Mouse (Mus musculus) gastrocnemius, postnatal 36 days (tissue): ENCODE data around the gene Mfsd7a. TPM values are rescaled to one million over a fixed set of nuclear protein-coding genes. Genes with fewer than 3 reads are reported as not detected.

ENCODE experiments used
- DNase-seq, 2 experiments: peaks; one replicate each; pipeline ENCODE4 v3.0.0; 2022
- intact Hi-C: fragments of 180-260 bp; cut with DNase I; formaldehyde crosslinking; loops from one replicate; pipeline ENCODE4 v1.15.1; 2025
- total RNA-seq, 2 experiments: library from RNA; stranded (reverse); gene quantifications; 2 replicates each; pipeline ENCODE4 v1.2.3; 2021

Mfsd7a gene
- total RNA-seq, 2 experiments from 2014 or later, result 0.66 to 1.1 TPM

DNA sequence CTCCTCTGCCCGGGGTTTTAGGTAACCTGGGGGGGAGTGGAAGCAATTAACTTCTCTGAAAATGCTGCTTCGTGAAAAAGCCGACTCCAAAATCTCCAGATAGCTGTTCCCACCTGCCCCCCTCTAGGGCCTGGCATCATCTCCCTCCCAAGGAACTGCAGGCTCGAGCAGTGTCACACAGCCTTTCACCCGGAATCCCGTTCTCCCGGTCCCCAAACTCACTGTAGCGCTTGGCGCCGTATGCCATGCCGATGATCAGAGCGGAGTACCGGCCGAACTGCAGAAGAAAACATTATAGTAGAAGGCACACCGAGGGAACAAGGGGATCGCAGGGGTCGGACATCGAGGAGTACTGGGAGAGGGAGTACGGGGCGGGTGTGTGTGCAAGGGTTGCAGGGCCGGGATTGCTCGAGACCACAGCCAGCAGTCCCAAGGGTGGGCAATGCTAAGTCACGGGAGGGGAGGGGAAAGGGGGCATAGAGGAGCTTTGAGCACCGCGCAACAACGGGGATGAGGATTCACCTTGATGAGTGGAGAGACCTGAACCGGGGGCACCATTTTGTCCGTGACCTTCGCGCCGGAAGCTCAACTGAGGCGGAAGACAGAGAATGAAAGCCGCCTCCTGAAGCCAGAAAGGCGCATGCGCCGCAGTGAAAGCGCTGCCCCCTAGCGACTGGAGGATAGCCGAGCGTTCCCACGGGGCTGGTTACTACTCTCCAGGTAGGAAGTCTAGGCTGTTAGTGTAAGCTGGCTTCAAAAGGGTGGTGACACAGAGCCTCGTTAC is 14.7 kb downstream of the Mfsd7a start, which contains the start of gene Atp5k:
Atp5k (minus strand) TSS at position 645 of the 784 bp plus-strand sequence.
- intact Hi-C loops, result loop anchor here (5.0 kb wide), 1 partner anchor 167 kb away; the partner anchor contains the start of gene Dr1

DNA sequence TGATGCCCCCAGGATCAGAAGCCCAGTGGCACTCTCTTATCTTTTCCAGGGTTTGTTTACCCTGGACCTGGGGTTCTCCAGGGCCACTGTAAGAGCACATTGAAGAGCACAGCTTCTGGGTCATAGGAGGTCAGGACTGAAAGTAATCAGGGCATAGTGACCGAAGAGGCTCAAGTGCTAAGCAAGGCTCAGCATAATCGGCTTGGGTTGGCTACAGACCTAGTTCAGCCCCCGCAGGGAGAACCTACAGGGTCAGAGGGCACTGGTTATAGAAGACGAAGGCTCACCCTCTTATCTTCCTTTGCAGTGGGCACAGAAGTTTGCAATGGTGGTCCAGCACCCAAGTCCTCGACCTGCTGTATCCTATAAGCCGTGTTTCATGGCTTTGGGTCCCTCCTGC is 17.5 kb downstream of the Mfsd7a start:
- intact Hi-C loops, result loop anchor here (5.0 kb wide), 1 partner anchor 164 kb away; the partner anchor contains the start of gene Dr1
- no peak for DNase-seq

More for the DNA sequence above, 14.7 kb downstream of the Mfsd7a start, which contains the start of gene Atp5k:
- peak; percentile 87 to 92 for DNase-seq

DNA sequence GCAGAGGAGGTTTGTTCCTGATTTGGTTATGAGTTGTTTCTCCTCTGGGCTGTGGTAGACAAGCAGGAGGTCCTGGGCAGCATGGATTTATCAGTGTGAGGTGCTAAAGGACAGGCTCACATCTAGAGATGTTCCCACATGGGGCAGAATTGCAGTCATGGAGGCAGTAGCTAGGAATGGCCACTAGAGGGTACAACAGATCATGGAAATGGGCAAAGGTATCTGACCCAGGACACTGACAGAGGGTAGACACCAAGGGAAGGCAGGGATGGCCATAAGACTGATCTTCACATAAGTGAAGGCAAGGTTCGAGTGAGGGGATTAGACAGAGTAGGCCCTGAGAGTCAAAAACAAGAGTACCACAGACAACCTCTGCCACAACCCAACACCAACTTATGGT is 21.5 kb downstream of the Mfsd7a start:
- peak in 1 of 2 experiments; percentile 22 for DNase-seq
- intact Hi-C loops, result loop anchor here (5.0 to 10.0 kb wide), 4 partner anchors 128 to 298 kb away; partner anchors contain the start of gene Cplx1

DNA sequence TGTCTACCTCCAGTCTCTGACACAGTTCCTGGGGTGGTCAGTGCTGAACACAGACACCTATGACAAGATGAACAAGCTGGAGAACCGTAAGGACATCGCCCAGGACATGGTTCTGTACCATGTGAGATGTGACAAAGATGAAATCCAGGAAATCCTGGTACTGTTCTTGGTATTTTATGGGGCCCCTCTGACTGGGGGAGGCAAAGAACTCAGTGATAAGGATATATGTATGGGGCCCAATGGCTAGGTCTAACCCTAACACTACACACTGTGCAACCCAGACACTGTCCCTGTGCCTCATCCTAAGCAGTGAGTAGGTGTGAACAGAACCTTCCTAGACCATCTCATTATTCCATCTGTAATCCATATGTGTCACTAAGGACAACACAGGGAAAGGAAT is 25.3 kb downstream of the Mfsd7a start:
- no peak for DNase-seq
- intact Hi-C loops, result loop anchor here (10.0 kb wide), 2 partner anchors 131 to 301 kb away; partner anchors contain the start of gene Cplx1

DNA sequence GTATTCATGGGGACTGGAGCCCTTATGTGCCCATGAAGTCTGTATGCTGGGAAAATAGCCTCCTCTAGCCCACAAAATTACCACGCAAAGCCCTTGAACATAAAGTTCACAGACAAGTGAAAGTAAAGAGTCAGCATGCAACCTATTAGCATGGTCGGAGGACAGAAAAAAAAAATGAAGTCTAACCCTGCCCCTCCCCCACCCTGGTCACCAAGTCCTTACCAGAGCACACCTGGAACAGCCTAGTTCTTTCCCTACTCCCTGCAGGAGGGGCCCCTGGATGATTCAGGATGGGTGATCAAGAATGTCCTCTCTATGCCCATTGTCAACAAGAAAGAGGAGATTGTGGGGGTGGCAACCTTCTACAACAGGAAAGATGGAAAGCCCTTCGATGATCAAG is 25.9 kb downstream of the Mfsd7a start:
- intact Hi-C loops, result loop anchor here (10.0 kb wide), 2 partner anchors 132 to 302 kb away; partner anchors contain the start of gene Cplx1
- no peak for DNase-seq

DNA sequence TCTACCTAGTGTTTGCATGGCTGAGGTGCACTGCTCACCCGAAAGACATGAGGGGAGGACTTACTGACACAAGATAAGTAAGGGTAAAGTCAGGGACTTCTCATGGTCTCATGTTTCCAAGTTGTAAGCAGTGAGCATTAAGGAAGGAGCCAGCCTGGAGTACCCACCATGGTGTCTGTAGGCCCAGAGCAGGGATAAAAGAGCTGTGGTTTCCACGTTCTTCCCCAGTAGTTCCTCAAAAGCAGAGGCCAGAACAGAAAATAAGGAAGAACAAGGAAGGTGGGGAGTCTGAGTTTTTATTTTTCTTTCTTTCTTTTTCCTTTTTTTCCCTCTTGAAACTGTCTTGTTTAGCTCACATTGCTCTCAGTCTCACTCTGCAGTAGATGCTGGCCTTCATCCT is 34.0 kb downstream of the Mfsd7a start:
- intact Hi-C loops, result no loop called here
- no peak for DNase-seq

DNA sequence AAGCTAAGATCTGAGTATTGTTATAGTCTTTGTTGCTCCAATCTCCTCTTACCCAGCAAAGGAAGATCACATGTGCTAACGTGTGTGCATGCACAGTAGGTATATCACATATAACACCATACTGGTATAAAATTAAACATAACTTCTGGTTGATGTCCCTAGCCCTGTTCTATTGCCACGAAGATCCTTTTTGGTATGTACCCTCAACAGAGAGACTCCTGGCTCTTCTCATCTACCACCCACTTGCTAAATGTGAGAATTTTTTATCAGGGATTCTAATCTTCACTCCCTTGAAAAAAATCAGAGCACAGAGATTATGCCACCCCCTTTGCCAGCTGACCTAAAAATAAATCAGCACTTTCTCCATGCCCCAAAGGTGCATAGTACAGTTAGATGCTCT is 41.7 kb downstream of the Mfsd7a start:
- DNase-seq, result no peak
- intact Hi-C loops, result no loop called here

DNA sequence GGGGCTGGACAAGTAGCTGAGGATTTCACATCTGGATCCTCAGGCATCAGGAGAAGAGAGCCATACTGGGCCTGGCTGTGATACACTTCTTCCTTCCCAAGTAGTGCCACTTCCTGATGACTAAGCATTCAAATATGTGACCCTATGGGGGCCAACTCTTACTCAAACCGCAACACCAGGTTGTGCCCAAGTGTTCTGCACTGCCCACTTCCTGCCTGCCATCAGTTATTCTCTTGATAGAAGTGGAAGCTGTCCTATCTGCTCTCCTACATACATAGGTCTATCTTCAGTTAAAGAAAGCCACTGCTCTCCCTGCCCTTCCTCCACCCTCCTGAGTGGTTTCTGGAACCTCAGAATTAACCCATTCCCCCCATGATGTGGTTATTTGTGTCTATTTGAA is 43.2 kb downstream of the Mfsd7a start:
- intact Hi-C loops, result no loop called here
- no peak for DNase-seq

DNA sequence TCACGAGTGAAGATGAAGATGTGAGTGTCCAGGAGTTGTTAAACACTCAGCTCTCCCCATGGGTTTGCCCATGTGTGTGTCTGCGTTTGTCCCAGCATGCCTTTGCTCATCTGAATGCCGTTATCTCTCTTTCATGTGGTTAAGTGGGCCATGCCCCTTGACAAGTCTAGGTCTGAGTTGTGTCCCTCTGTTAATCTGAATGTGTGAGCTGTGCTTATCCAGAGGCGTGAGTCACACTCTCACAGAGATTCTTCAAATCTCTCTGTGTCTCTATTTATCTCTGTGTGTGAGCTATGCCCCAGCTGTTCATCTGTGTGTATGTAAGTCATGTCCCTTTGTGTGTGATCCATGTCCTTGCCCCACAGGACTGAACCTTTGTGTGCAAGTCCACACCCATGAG is 45.2 kb downstream of the Mfsd7a start:
- intact Hi-C loops, result no loop called here
- DNase-seq, result no peak

Other genes starting within 250 kb of the Mfsd7a start
- 10 to 100 TPM; 13.6 to 13.9 TPM for gene Dr1, start 180.0 kb downstream of the Mfsd7a start, total RNA-seq
- gene Pigg, start 136.3 kb downstream of the Mfsd7a start, total RNA-seq, result 1 to 10 TPM; 3.1 to 3.6 TPM
- gene Gm42517, start 81.0 kb downstream of the Mfsd7a start, total RNA-seq, result under 1 TPM; 0.36 to 0.39 TPM
- not detected for gene Pde6b, start 60.5 kb downstream of the Mfsd7a start, total RNA-seq
- gene Atp5k, start 14.4 kb downstream of the Mfsd7a start, total RNA-seq, result 100 to 1,000 TPM; 675 to 775 TPM
- 10 to 100 TPM; 32.9 to 35.3 TPM for gene Pcgf3, start 12.3 kb upstream of the Mfsd7a start, total RNA-seq
- not detected for gene Cplx1, start 101.1 kb upstream of the Mfsd7a start, total RNA-seq
- gene Gak, start 180.9 kb upstream of the Mfsd7a start, total RNA-seq, result 10 to 100 TPM; 11.1 to 13.1 TPM
- 1 to 10 TPM; 6.6 to 6.7 TPM for gene Tmem175, start 180.9 kb upstream of the Mfsd7a start, total RNA-seq
- gene Idua, start 211.4 kb upstream of the Mfsd7a start, total RNA-seq, result 1 to 10 TPM; 7.2 to 8.9 TPM
- 1 to 10 TPM; 4.6 to 7.3 TPM for gene Dgkq, start 220.8 kb upstream of the Mfsd7a start, total RNA-seq
- gene Slc26a1, start 226.7 kb upstream of the Mfsd7a start, total RNA-seq, result not detected
- 10 to 100 TPM; 25.6 to 34.7 TPM for gene Fgfrl1, start 243.5 kb upstream of the Mfsd7a start, total RNA-seq